Mouse (Mus musculus): ENCODE measurements around the gene Nr6a1. TPM values are rescaled to one million over a fixed set of nuclear protein-coding genes. Genes with fewer than 3 reads are reported as not detected.

The Nr6a1 gene
- polyA plus RNA-seq, 1 experiment from 2014 or later = 0.80 TPM

DNA sequence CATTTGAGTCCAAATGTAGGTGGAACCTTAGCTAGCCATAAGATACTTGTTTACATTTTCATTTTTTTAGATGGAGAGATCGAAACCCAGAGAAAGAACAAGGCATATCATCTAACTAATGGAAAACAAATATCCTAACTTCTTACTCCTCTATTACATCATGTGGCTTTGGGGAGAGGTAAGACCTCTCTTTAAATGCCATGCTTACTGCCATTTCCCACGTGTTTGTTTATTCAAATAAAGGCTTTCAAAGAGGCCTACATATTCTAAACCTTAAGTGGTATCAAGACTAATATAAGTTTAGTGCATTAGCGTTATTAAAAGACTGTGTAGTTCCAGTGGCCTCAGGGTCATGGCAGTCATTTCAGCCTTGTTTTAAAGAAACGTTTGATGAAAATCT lies 140.2 kb downstream of the Nr6a1 start:
- no peak for ATAC-seq (ENCODE audit: low FRiP score, low read depth)
- Histone ChIP-seq H3K9ac (no peak overlapping the region), H3K9me3 (no peaks in the 10 kb centered on the region), H3K4me3 (no peak overlapping the region), H3K27ac (no peak overlapping the region), H3K4me2 (replicated peaks) (no peak overlapping the region), H3K36me3 (no peaks in the 10 kb centered on the region), H3K4me1 (peaks cover 15% of the 10 kb centered on the region), H3K27me3 (no peaks in the 10 kb centered on the region)
- WGBS = 44% methylated on average over 4 of the region's 4 CpGs

DNA sequence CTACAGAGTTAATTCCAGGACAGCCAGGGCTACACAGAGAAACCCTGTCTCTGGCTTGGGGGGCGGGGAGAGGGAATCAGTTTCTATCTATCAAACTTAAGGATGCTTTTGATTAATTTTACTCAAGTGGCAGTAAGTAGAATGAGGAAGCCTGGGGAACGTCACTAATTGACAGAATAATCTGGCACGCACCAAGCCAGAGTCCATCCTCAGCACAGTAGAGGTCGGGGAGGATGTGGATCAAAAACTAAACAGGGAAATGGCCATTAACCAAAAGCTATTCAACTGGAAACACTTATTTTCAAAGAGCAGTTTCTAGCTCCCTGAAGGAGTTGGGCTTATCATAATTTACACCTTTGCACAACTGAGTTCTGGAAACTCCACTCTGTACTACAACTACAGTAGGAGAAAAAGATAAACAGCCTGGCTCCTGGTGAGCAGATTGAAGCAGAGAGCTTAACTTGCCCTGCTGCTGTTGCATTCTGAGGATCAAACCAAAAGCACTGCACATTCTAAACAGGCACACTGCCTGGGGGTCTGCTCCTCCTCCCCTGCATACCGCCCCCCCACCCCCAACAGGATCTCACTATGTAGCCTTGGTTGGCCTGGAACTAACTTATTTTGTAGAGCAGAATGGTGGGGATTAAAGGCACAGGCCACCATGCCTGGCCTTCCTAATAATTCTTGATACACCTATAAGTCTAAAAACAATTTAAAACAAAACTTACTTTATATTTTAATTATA lies 141.1 kb downstream of the Nr6a1 start:
- H3K27me3 ChIP-seq = no peaks in the 10 kb centered on the region
- no peaks in the 10 kb centered on the region for H3K36me3 ChIP-seq
- no peak overlapping the region for H3K27ac ChIP-seq
- peaks cover 21% of the 10 kb centered on the region for H3K4me1 ChIP-seq
- ATAC-seq (ENCODE audit: low FRiP score, low read depth) = no peak
- WGBS = 24% methylated on average over 5 of the region's 5 CpGs
- no peak overlapping the region for H3K9ac ChIP-seq
- H3K4me3 ChIP-seq = no peak overlapping the region
- H3K4me2 ChIP-seq (replicated peaks) = no peak overlapping the region
- H3K9me3 ChIP-seq = no peaks in the 10 kb centered on the region

GRCm38 (mm10) chr2:38785113-38785512 lies 142.4 kb downstream of the Nr6a1 start:
- H3K27me3 ChIP-seq = no peaks in the 10 kb centered on the region
- H3K36me3 ChIP-seq = no peaks in the 10 kb centered on the region
- ATAC-seq (ENCODE audit: low FRiP score, low read depth) = no peak
- H3K4me3 ChIP-seq = no peak overlapping the region
- H3K27ac ChIP-seq = no peak overlapping the region
- no peak overlapping the region for H3K4me2 ChIP-seq (replicated peaks)
- H3K9ac ChIP-seq = no peak overlapping the region
- 56% methylated on average over 3 of the region's 3 CpGs for WGBS
- H3K4me1 ChIP-seq = peaks cover 21% of the 10 kb centered on the region
- no peaks in the 10 kb centered on the region for H3K9me3 ChIP-seq

- ATAC-seq (ENCODE audit: low FRiP score, low read depth) = no peak
- H3K27ac ChIP-seq = no peak overlapping the region
- no peak overlapping the region for H3K4me2 ChIP-seq (replicated peaks)
- 13% methylated on average over 11 of the region's 11 CpGs for WGBS
- no peak overlapping the region for H3K9ac ChIP-seq
- H3K4me3 ChIP-seq = no peak overlapping the region
- no peaks in the 10 kb centered on the region for H3K27me3 ChIP-seq
- H3K9me3 ChIP-seq = no peaks in the 10 kb centered on the region
- H3K4me1 ChIP-seq = peaks cover 21% of the 10 kb centered on the region
- no peaks in the 10 kb centered on the region for H3K36me3 ChIP-seq
Observed at GRCm38 (mm10) chr2:38784396-38784795, 143.1 kb downstream of the Nr6a1 start.

DNA sequence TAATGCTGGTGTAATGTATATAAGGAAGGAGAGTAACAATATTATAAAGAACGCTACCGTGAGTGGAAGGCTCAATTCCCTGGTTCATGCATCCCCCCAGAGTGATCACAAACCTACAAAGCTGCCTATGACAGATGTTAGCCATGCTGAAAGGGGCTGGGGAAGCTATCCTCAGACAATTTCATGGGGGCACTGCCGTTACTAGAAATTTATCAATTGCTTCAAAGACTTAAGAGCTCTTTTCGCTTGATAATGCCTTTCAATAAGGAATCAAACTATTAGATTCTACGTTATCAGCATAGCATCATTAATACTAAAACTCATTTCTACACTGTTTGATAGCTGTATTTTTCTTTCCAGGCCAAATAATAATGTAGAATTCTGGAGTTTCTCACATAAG lies 144.1 kb downstream of the Nr6a1 start:
- H3K9ac ChIP-seq = no peak overlapping the region
- WGBS = 61% methylated on average over 5 of the region's 5 CpGs
- H3K4me1 ChIP-seq = peaks cover 21% of the 10 kb centered on the region
- H3K4me3 ChIP-seq = no peak overlapping the region
- H3K4me2 ChIP-seq (replicated peaks) = no peak overlapping the region
- no peaks in the 10 kb centered on the region for H3K36me3 ChIP-seq
- H3K9me3 ChIP-seq = no peaks in the 10 kb centered on the region
- H3K27ac ChIP-seq = no peak overlapping the region
- no peak for ATAC-seq (ENCODE audit: low FRiP score, low read depth)
- H3K27me3 ChIP-seq = no peaks in the 10 kb centered on the region

DNA sequence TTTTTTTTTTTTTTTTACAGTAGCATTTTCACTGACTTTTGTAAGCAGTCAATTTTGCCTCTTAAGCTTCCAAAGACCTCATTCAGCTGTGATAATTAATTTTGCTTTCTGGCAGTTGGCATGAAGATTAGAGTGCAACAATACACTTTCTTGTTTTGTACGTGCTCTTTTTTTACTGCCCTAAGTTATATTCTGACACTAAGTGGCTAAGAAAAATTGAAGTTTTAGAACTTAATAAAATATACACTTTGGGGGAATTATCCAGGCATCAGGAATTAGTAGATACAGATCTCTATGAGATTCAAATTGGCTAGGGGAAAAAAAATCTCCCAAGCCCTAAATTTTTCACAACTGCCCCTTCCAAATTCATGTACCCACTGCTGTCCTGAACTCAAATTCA lies 144.8 kb downstream of the Nr6a1 start:
- Histone ChIP-seq H3K4me1 (peaks cover 21% of the 10 kb centered on the region), H3K27me3 (no peaks in the 10 kb centered on the region), H3K4me3 (no peak overlapping the region), H3K27ac (no peak overlapping the region), H3K36me3 (no peaks in the 10 kb centered on the region), H3K4me2 (replicated peaks) (no peak overlapping the region), H3K9me3 (no peaks in the 10 kb centered on the region), H3K9ac (no peak overlapping the region)
- 11% methylated on average over 1 of the region's 1 CpGs for WGBS
- no peak for ATAC-seq (ENCODE audit: low FRiP score, low read depth)

- Histone ChIP-seq H3K27me3 (no peaks in the 10 kb centered on the region), H3K4me2 (replicated peaks) (no peak overlapping the region), H3K9ac (no peak overlapping the region), H3K4me1 (peaks cover 21% of the 10 kb centered on the region), H3K27ac (no peak overlapping the region), H3K9me3 (no peaks in the 10 kb centered on the region), H3K4me3 (no peak overlapping the region), H3K36me3 (no peaks in the 10 kb centered on the region)
- 15% methylated on average over 6 of the region's 6 CpGs for WGBS
- ATAC-seq (ENCODE audit: low FRiP score, low read depth) = no peak
Observed at GRCm38 (mm10) chr2:38781945-38782720, 145.4 kb downstream of the Nr6a1 start.

DNA sequence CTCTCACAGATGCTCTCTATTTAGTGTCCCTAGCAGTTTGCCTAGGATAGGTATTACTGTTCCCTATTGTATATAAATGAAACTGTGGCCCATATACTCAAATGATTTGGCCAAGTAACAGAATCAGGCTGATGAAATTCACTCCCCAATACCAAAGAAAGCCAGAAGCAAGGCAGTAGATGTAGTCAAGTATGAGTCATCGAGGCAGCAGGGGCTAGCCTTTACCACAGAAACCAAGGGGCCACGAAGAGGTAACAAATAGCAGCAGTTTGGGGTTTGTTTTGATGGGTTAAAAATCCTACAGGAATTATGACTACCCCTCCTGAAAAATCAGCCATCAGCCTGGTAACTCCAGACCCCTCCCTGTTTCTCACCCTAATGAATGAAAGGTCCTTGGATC lies 147.5 kb downstream of the Nr6a1 start:
- H3K4me2 ChIP-seq (replicated peaks) = no peak overlapping the region
- no peak overlapping the region for H3K4me3 ChIP-seq
- no peak for ATAC-seq (ENCODE audit: low FRiP score, low read depth)
- no peak overlapping the region for H3K9ac ChIP-seq
- H3K4me1 ChIP-seq = peaks cover 13% of the 10 kb centered on the region
- no peaks in the 10 kb centered on the region for H3K9me3 ChIP-seq
- H3K27ac ChIP-seq = no peak overlapping the region
- WGBS = 79% methylated on average over 2 of the region's 2 CpGs
- H3K27me3 ChIP-seq = no peaks in the 10 kb centered on the region
- H3K36me3 ChIP-seq = no peaks in the 10 kb centered on the region

GRCm38 (mm10) chr2:38777326-38777725 lies 150.2 kb downstream of the Nr6a1 start:
- no peak for ATAC-seq (ENCODE audit: low FRiP score, low read depth)
- 86% methylated on average over 2 of the region's 2 CpGs for WGBS

DNA sequence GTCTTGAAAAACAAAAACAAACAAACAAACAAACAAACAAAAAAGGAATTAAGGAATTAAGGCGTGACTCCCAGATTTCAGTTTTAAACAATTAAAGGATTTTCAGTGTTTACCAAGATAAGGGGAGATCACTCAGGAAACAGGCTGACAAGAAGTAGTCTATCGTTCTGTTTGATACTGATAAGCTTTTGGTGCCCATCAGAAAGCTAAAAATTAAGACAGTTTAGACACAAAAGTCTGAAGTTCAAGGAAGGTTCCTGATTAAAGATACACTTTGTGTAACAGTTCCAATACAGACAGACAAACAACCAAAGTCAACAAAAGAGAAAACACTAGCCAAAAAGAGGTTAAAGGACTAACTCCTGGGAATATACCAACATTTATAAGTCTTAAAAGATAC lies 152.6 kb downstream of the Nr6a1 start:
- Histone ChIP-seq H3K4me2 (replicated peaks) (no peak overlapping the region), H3K9ac (no peak overlapping the region), H3K27ac (no peak overlapping the region), H3K36me3 (no peaks in the 10 kb centered on the region), H3K27me3 (no peaks in the 10 kb centered on the region), H3K4me3 (no peak overlapping the region), H3K9me3 (no peaks in the 10 kb centered on the region), H3K4me1 (peaks cover 24% of the 10 kb centered on the region)
- no peak for ATAC-seq (ENCODE audit: low FRiP score, low read depth)
- WGBS = 94% methylated on average over 2 of the region's 2 CpGs

More at GRCm38 (mm10) chr2:38777326-38777725, 150.2 kb downstream of the Nr6a1 start:
- no peak overlapping the region for H3K4me2 ChIP-seq (replicated peaks)
- H3K9ac ChIP-seq = no peak overlapping the region
- H3K36me3 ChIP-seq = no peaks in the 10 kb centered on the region
- no peak overlapping the region for H3K27ac ChIP-seq
- no peak overlapping the region for H3K4me3 ChIP-seq
- no peaks in the 10 kb centered on the region for H3K27me3 ChIP-seq
- no peaks in the 10 kb centered on the region for H3K9me3 ChIP-seq
- H3K4me1 ChIP-seq = peaks cover 5% of the 10 kb centered on the region

GRCm38 (mm10) chr2:38771478-38771797 lies 156.1 kb downstream of the Nr6a1 start:
- WGBS = 11% methylated on average over 2 of the region's 2 CpGs
- Histone ChIP-seq H3K9ac (no peak overlapping the region), H3K27ac (peak overlapping the region; percentile 78), H3K4me2 (replicated peaks) (peak overlapping the region; percentile 35), H3K4me3 (no peak overlapping the region), H3K27me3 (no peaks in the 10 kb centered on the region), H3K4me1 (peaks cover 36% of the 10 kb centered on the region), H3K36me3 (no peaks in the 10 kb centered on the region), H3K9me3 (no peaks in the 10 kb centered on the region)
- peak; percentile 98 for ATAC-seq (ENCODE audit: low FRiP score, low read depth)

DNA sequence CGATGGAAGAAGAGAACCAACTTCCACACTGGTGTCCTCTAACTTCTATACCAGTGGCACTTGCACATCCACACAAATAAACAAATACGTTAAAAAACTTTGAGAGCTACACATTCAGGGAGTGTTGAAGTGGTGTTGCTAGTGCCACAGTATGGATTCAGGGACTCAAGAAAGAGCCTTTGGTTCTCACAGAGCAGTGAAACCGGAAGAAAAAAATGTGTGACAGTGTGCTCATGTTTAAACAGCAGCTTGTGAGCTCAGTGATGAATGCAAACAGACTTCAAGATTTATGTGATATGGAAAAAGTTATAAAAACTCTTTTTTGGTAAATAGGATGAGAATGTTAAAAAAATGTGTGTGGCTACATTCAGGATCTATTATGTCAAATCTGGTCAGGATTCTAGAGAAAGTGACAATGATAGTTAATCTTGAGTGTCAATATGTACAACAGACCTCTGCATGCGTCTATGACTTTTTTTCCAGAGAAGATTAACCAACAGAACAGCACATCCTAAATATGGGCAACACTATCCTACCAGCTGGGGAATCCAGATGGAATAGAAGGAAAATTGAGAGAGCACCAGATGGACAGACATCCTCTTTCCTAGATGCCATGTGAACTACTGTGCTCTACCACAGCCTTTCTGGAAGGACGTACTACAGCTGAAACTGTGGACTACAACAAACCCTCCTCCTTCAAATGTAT lies 156.6 kb downstream of the Nr6a1 start:
- Histone ChIP-seq H3K4me2 (replicated peaks) (peak overlapping the region; percentile 35), H3K27me3 (no peaks in the 10 kb centered on the region), H3K27ac (peak overlapping the region; percentile 78), H3K36me3 (no peaks in the 10 kb centered on the region), H3K9ac (0 out of 2 replicates have a peak overlapping the region, but pooled peaks have one; percentile 19), H3K4me1 (peaks cover 36% of the 10 kb centered on the region), H3K4me3 (no peak overlapping the region), H3K9me3 (no peaks in the 10 kb centered on the region)
- WGBS = 45% methylated on average over 5 of the region's 5 CpGs
- no peak for ATAC-seq (ENCODE audit: low FRiP score, low read depth)
